Mouse (Mus musculus): ENCODE results near the gene Slc35c2. TPM values are rescaled to one million over a fixed set of nuclear protein-coding genes. Genes with fewer than 3 reads are reported as not detected.

The Slc35c2 gene
- polyA plus RNA-seq, 1 experiment from 2014 or later: 57.1 TPM

DNA sequence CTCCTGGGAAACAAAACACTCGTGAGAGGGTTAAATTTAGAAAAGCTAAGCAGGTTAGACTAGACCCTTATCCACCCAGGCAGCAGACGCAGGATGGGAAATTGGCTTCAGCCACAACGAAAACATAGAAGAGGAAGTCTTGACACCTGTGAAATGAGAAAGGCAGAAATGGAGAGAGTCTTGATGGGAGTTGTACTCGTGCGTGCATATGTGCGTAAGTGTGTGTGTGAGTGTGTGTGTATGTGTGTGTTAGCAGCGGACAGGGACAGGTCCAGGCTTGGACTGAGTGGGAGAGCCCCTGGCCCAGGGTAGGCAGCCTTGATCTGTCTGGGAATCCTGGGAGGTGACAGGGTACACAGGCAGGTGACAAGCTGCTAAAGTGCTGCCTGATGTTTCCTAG lies 16.8 kb downstream of the Slc35c2 start:
- Histone ChIP-seq H3K4me2 (replicated peaks) (no peak overlapping the region), H3K27me3 (peaks cover 18% of the 10 kb centered on the region), H3K4me3 (no peak overlapping the region), H3K9me3 (replicated peaks) (no peaks in the 10 kb centered on the region), H3K9ac (no peak overlapping the region), H3K36me3 (no peaks in the 10 kb centered on the region), H3K4me1 (peaks cover 59% of the 10 kb centered on the region), H3K27ac (no peak overlapping the region)
- no peak for ATAC-seq (ENCODE audit: low FRiP score)
- 65% methylated on average over 7 of the region's 7 CpGs for WGBS

DNA sequence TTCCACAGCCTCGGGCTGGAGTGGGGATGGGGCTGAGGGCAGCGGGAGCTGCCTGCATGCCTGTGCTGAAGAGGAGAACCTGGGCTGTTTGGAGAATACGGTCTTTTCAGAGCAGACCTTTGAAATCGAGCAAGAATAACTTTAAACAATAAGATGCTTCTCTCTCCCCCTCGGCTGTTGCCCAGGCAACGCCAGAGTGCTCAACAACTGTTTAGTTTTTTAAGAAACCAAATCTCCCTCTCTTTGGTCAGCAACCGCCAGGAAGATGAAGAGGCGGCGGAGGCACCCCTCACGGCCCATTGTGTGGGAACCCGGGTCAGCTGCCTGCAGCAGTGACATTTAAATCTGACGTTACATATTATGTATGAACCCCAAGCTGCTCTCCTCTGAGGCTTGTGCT lies 20.9 kb downstream of the Slc35c2 start:
- H3K27me3 ChIP-seq: peaks cover 33% of the 10 kb centered on the region
- no peak overlapping the region for H3K4me3 ChIP-seq
- H3K36me3 ChIP-seq: no peaks in the 10 kb centered on the region
- 0 out of 2 replicates have a peak overlapping the region, but pooled peaks have one; percentile 2 for H3K4me2 ChIP-seq (replicated peaks)
- H3K4me1 ChIP-seq: peaks cover 46% of the 10 kb centered on the region
- ATAC-seq (ENCODE audit: low FRiP score): no peak
- no peak overlapping the region for H3K27ac ChIP-seq
- no peak overlapping the region for H3K9ac ChIP-seq
- no peaks in the 10 kb centered on the region for H3K9me3 ChIP-seq (replicated peaks)
- WGBS: 2% methylated on average over 12 of the region's 12 CpGs

DNA sequence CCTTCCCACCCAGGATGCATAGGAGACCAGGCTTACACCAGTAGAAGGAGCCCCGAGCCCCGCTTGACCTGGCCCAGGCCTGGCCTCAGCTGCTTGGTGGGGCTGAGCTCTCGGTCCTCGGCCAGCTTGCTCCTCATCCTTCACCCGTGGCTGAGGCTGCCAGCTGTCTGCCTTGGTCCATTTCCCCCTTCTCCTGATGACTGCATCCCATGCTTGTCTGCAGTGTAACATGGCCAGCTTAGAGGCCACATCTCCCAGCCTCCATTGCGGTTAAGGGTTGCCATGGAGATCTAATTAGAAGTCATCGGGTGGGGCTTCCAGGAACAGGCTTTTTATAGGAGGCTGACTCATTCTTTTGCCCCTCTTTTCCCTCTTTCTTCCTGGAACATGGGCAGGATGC lies 23.8 kb downstream of the Slc35c2 start:
- peak; percentile 24; the same call in 1 of the 2 replicates for ATAC-seq (ENCODE audit: low FRiP score)
- WGBS: 53% methylated on average over 7 of the region's 7 CpGs
- peak overlapping the region; percentile 55 for H3K27ac ChIP-seq
- H3K4me2 ChIP-seq (replicated peaks): no peak overlapping the region
- no peaks in the 10 kb centered on the region for H3K9me3 ChIP-seq (replicated peaks)
- no peaks in the 10 kb centered on the region for H3K36me3 ChIP-seq
- 0 out of 2 replicates have a peak overlapping the region, but pooled peaks have one; percentile 13 for H3K9ac ChIP-seq
- no peak overlapping the region for H3K4me3 ChIP-seq
- peaks cover 35% of the 10 kb centered on the region for H3K4me1 ChIP-seq
- peaks cover 45% of the 10 kb centered on the region for H3K27me3 ChIP-seq

DNA sequence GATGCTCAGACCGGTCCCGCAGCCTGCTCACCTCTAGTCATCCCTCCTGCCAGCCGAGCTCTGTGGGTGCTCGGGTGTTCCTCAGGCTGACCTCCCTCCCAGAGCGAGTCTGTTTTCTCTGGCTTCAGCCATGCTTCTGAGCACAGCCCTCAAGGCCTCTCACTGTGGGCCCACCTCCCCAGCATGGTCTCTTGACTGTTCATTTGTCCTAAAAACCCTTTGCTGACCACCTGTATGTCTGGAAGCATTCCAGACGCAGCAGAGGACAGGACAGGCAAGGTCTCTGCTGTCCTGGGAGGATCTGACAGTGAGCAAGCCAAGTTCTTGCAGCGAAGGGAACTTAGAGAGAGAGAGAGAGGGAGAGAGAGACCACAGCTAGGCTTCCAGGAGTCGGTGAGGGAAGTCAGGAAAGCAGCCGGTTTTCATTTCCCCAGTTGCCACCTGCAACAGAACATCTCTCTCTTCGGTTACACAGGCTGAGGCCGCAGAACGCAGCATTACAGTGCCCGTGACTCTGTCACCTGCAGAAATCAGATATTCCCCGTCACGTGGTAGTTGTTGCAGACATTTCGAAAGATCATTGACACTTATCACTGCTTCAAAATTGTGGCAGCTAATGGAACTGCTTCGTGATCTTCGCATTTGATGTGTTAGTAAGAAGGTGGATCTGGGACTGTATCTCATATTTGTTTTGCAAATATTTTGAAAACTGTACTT lies 25.2 kb downstream of the Slc35c2 start:
- Histone ChIP-seq H3K27me3 (peaks cover 48% of the 10 kb centered on the region), H3K4me3 (no peak overlapping the region), H3K27ac (0 out of 2 replicates have a peak overlapping the region, but pooled peaks have one; percentile 23), H3K9me3 (replicated peaks) (no peaks in the 10 kb centered on the region), H3K36me3 (no peaks in the 10 kb centered on the region), H3K9ac (no peak overlapping the region), H3K4me2 (replicated peaks) (no peak overlapping the region), H3K4me1 (peaks cover 34% of the 10 kb centered on the region)
- no peak for ATAC-seq (ENCODE audit: low FRiP score)
- WGBS: 60% methylated on average over 18 of the region's 18 CpGs

DNA sequence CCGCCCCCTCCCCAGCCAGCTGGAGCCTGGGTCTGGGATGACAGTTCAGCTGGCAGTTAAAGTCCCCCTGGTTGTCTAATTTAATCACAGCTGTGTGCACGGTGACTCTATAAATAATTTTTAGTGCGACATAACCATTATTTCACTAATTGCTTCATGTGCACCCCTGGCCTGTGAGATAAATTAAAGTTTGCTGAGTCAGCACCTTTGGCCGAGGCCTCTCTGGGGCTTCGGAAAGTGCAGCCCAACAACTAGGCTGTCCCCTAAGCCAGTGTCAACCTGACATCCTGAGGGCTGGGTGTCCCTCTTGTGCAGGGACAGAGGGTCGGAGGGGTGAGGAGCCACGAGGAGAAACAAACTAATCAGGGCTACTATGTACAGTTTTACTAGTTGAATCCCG lies 27.8 kb downstream of the Slc35c2 start:
- H3K4me1 ChIP-seq: peaks cover 18% of the 10 kb centered on the region
- H3K27ac ChIP-seq: no peak overlapping the region
- no peak overlapping the region for H3K4me3 ChIP-seq
- H3K4me2 ChIP-seq (replicated peaks): no peak overlapping the region
- no peaks in the 10 kb centered on the region for H3K36me3 ChIP-seq
- H3K9ac ChIP-seq: no peak overlapping the region
- peaks cover 58% of the 10 kb centered on the region for H3K27me3 ChIP-seq
- H3K9me3 ChIP-seq (replicated peaks): no peaks in the 10 kb centered on the region
- ATAC-seq (ENCODE audit: low FRiP score): no peak
- 75% methylated on average over 8 of the region's 8 CpGs for WGBS

DNA sequence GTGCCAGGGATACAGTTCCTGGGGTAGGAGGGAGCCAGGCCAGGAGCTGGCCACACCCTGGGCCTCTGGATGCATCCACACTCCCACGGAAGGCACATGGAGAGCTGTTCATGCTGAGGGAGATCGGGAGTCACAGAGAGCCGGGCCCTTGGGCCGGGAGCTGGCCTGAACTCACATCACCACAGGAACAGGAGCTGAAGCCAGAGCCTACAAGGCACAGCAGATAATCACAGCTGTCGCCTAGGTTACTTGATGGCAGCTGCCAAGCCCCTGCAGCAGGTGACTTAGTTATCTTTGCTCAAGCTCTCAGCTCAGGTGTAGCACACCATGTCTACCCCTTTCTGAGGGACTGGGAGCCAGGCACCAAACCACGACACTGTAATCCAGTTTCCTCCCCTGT lies 29.3 kb downstream of the Slc35c2 start:
- Histone ChIP-seq H3K4me1 (peaks cover 23% of the 10 kb centered on the region), H3K4me2 (replicated peaks) (no peak overlapping the region), H3K9ac (no peak overlapping the region), H3K9me3 (replicated peaks) (no peaks in the 10 kb centered on the region), H3K36me3 (no peaks in the 10 kb centered on the region), H3K4me3 (no peak overlapping the region), H3K27me3 (peaks cover 73% of the 10 kb centered on the region), H3K27ac (no peak overlapping the region)
- no peak for ATAC-seq (ENCODE audit: low FRiP score)
- 79% methylated on average over 6 of the region's 6 CpGs for WGBS

DNA sequence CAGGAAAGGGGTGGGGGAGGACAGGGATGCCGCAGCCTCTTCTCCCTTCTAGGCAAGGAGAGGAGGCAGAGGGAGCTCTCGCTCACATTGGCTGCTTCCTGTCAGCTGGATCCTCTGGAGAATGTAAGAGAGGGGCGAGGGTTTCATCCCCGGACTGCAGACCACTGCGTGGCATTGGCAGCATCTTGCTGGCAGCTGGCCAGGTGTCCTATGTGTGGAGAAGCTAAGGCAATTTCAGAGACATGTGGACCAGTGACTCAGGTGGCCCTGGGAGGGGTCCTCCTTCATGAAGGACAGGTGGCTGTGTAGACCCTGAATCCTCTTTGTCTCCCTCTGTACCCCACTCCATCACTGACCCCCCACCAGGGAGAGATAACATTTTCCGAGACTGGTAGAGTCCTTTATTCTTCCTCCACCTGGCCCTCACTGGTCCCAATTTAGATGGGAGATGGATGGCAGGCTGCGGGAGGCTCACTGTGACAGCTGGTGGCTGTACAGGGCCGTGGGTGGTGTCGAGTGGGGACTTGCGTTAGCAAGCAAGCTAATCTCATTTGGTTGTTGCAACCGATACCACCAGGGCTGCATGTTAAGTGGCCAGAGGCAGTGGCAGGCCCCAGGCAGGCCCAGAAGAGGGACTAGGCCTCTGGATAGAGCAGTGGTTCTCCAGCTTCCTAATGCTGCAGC lies 30.4 kb downstream of the Slc35c2 start:
- Histone ChIP-seq H3K36me3 (no peaks in the 10 kb centered on the region), H3K4me3 (no peak overlapping the region), H3K9me3 (replicated peaks) (no peaks in the 10 kb centered on the region), H3K9ac (no peak overlapping the region), H3K4me2 (replicated peaks) (no peak overlapping the region), H3K4me1 (peaks cover 22% of the 10 kb centered on the region), H3K27me3 (peaks cover 75% of the 10 kb centered on the region), H3K27ac (0 out of 2 replicates have a peak overlapping the region, but pooled peaks have one; percentile 14)
- 49% methylated on average over 11 of the region's 11 CpGs for WGBS
- ATAC-seq (ENCODE audit: low FRiP score): no peak

DNA sequence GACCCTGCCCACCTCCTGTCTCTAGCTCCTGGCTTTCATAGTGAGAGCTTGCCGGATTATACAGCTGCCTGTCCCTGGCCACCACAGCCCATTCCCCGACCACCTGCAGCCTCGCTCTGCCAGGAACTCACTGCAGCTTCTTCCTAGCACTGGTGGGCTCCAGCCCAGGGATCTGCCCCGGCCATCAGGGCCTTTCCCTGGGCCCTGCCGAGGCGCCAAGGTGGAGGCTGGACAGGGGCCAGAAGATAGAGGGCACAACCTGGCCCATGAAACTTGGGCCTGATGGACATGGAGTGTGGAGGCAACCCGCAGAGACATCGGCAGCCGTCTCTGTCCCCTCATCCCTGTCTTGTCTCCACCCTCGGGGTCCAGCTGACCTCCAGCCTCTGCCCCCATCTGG lies 31.5 kb downstream of the Slc35c2 start:
- ATAC-seq (ENCODE audit: low FRiP score): no peak
- no peaks in the 10 kb centered on the region for H3K36me3 ChIP-seq
- H3K4me2 ChIP-seq (replicated peaks): no peak overlapping the region
- peaks cover 71% of the 10 kb centered on the region for H3K27me3 ChIP-seq
- no peak overlapping the region for H3K4me3 ChIP-seq
- WGBS: 69% methylated on average over 10 of the region's 10 CpGs
- H3K9ac ChIP-seq: no peak overlapping the region
- H3K4me1 ChIP-seq: peaks cover 21% of the 10 kb centered on the region
- no peaks in the 10 kb centered on the region for H3K9me3 ChIP-seq (replicated peaks)
- H3K27ac ChIP-seq: no peak overlapping the region

DNA sequence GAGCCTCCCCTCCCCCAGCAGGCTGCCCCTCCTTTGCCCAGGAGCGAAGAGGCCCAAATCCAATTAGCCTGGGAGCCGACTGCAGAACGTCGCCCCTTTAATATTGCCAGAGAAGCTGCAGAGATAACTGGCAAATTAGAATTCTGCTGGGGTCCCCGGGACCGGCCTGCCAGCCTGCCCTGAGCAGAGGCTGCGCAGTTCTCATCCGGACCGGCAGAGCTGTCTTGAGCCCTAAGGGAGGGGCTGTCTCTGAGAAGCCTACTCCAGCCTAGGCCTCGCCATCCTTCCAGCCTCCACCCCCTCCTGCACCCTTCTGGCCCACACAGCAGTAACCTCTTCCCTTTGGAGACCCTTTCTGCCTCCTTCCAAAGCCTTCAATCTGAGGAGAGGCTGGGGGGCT lies 33.8 kb downstream of the Slc35c2 start:
- Histone ChIP-seq H3K4me2 (replicated peaks) (peak overlapping the region; percentile 15; the same call in 1 of the 2 replicates), H3K4me3 (no peak overlapping the region), H3K36me3 (no peaks in the 10 kb centered on the region), H3K9ac (peak overlapping the region; percentile 27), H3K27ac (peak overlapping the region; percentile 57; the same call in 1 of the 2 replicates), H3K27me3 (peaks cover 69% of the 10 kb centered on the region), H3K9me3 (replicated peaks) (no peaks in the 10 kb centered on the region), H3K4me1 (peaks cover 19% of the 10 kb centered on the region)
- peak; percentile 72 for ATAC-seq (ENCODE audit: low FRiP score)
- WGBS: 9% methylated on average over 10 of the region's 10 CpGs

DNA sequence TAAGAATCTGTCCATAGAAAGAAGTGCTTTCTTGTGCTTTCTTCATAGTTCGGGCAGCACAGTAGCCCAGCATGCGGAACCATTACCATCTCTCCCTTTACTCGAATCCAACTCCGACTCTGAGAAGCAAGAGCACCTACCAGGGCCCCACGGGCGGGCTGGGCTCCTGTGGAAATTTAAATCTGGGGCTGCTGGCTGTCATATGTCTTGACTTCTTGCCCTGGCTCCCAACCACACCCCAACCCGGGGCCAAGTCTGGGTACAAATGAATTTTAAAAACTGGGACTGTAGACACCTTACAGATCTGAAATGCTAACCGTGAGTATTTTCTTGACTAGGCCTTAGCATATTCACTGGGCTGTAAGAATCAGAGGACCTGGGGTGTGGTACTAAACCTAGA lies 34.4 kb downstream of the Slc35c2 start:
- Histone ChIP-seq H3K4me3 (no peak overlapping the region), H3K9ac (peak overlapping the region; percentile 27; the same call in 1 of the 2 replicates), H3K4me1 (peaks cover 19% of the 10 kb centered on the region), H3K36me3 (no peaks in the 10 kb centered on the region), H3K4me2 (replicated peaks) (0 out of 2 replicates have a peak overlapping the region, but pooled peaks have one; percentile 15), H3K27ac (no peak overlapping the region), H3K9me3 (replicated peaks) (no peaks in the 10 kb centered on the region), H3K27me3 (peaks cover 65% of the 10 kb centered on the region)
- WGBS: 77% methylated on average over 8 of the region's 8 CpGs
- ATAC-seq (ENCODE audit: low FRiP score): no peak

DNA sequence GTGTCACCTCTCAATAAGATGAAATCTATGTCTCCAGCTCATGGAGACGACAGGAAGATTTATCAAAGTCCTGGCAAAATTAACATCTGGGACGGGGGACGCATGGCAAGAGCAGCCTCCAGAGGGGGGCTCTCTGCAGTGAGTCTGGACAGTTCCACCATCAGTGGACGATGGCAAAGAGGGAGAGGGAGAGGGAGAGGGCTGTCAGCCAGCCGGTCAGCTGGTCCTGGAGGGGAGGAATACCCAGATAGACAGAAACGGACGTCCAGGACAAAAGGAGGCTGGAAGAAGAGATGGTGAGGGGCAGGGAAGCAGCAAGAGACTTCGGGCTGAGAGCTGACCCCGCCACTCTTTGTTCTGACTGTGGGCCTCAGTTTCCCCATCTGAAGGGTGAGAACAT lies 34.9 kb downstream of the Slc35c2 start:
- 46% methylated on average over 9 of the region's 9 CpGs for WGBS
- no peak overlapping the region for H3K4me3 ChIP-seq
- peaks cover 19% of the 10 kb centered on the region for H3K4me1 ChIP-seq
- no peak for ATAC-seq (ENCODE audit: low FRiP score)
- H3K9ac ChIP-seq: no peak overlapping the region
- no peak overlapping the region for H3K27ac ChIP-seq
- no peaks in the 10 kb centered on the region for H3K36me3 ChIP-seq
- H3K27me3 ChIP-seq: peaks cover 63% of the 10 kb centered on the region
- H3K9me3 ChIP-seq (replicated peaks): no peaks in the 10 kb centered on the region
- H3K4me2 ChIP-seq (replicated peaks): no peak overlapping the region

DNA sequence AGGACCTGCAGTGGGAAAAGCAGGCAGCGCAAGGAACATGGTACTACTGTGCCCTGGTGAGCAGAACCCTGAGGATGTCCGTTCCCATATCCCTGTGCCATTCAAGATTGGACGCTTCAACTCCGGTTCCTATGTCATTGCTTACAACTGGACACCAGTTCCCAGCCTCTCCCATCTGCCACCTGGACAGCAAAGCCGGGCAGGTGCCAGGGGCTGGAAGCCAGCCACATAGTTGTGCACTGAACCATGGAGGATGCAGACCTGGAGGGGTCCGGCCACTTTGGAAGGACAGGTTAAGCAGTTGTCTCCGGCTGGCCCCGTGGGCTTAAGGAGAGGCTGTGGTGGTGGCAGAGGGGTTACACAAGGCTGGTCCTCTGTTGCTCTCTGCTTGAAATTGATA lies 35.3 kb downstream of the Slc35c2 start:
- no peaks in the 10 kb centered on the region for H3K9me3 ChIP-seq (replicated peaks)
- H3K4me1 ChIP-seq: peaks cover 19% of the 10 kb centered on the region
- 80% methylated on average over 8 of the region's 8 CpGs for WGBS
- no peak overlapping the region for H3K27ac ChIP-seq
- ATAC-seq (ENCODE audit: low FRiP score): no peak
- H3K9ac ChIP-seq: no peak overlapping the region
- H3K4me2 ChIP-seq (replicated peaks): no peak overlapping the region
- no peak overlapping the region for H3K4me3 ChIP-seq
- peaks cover 62% of the 10 kb centered on the region for H3K27me3 ChIP-seq
- H3K36me3 ChIP-seq: no peaks in the 10 kb centered on the region
